17 mouse cellular contexts compared by ENCODE assay signal in genomic region chr5:144364680-144365357, GRCm38 (mm10). TPM values are rescaled to one million over a fixed set of nuclear protein-coding genes. Genes with fewer than 3 reads are reported as not detected.
"Had no signal": no experiment of that assay in that cellular context is flagged by ENCODE, and none has a peak within 500 bp of the region (broad histone marks: within the 10 kb centered on the region; RNA-seq: fewer than 3 reads in every experiment).

No protein-coding gene starts in this region.

- ATAC-seq: lung, postnatal 0 days; midbrain, embryonic 15.5 days had no signal

- H3K9ac ChIP-seq: kidney, embryonic 15.5 days; liver, embryonic 14.5 days; lung, embryonic 14.5 days; midbrain, embryonic 12.5 days; midbrain, embryonic 15.5 days; neural tube, embryonic 12.5 days had no signal

- H3K4me1 ChIP-seq: midbrain, embryonic 12.5 days; midbrain, embryonic 15.5 days; neural tube, embryonic 12.5 days had no signal

- H3K27ac ChIP-seq: kidney, embryonic 15.5 days; left cerebral cortex, adult 2 months; liver, embryonic 14.5 days; macrophage; midbrain, embryonic 12.5 days; midbrain, embryonic 15.5 days; neural tube, embryonic 12.5 days had no signal

- DNase-seq: kidney, adult 11 months; kidney, adult 8-10 months; kidney, postnatal 10 days; kidney, postnatal 36 days; layer of hippocampus, postnatal 36 days; lung, embryonic 14.5 days; thymus, postnatal 36 days had no signal

- H3K27me3 ChIP-seq: kidney, embryonic 15.5 days; midbrain, embryonic 12.5 days; midbrain, embryonic 15.5 days; neural tube, embryonic 12.5 days had no signal

- H3K4me3 ChIP-seq: kidney, embryonic 15.5 days; left cerebral cortex, adult 2 months; midbrain, embryonic 12.5 days; midbrain, embryonic 15.5 days; neural tube, embryonic 12.5 days had no signal

- H3K36me3 ChIP-seq: kidney, embryonic 15.5 days; midbrain, embryonic 12.5 days; midbrain, embryonic 15.5 days; neural tube, embryonic 12.5 days had no signal

- H3K4me2 ChIP-seq: kidney, embryonic 15.5 days; lung, embryonic 14.5 days; midbrain, embryonic 12.5 days; midbrain, embryonic 15.5 days; neural tube, embryonic 12.5 days had no signal

- H3K9me3 ChIP-seq: kidney, embryonic 15.5 days; midbrain, embryonic 12.5 days; midbrain, embryonic 15.5 days; neural tube, embryonic 12.5 days had no signal

RNA-seq across cellular contexts. Expression of gene Baiap2l1, which starts 6.9 kb away (rescaled TPM):
- total RNA-seq: megakaryocyte, adult 5-6 weeks; neutrophil, adult 5-6 weeks had no signal
